Mouse (Mus musculus) hindbrain, embryonic 15.5 days (tissue): ENCODE results near the gene BC067074. TPM values are rescaled to one million over a fixed set of nuclear protein-coding genes. Genes with fewer than 3 reads are reported as not detected.

Source experiments
- ATAC-seq: fragments of 200-750 bp; cut with Nextera tagmentation; 2 replicates; pipeline ENCODE4 v1.8.0; 2017; ENCODE audit warnings: low read depth, moderate number of reproducible peaks, moderate TSS enrichment; ENCODE audit not compliant: low FRiP score
- H3K27ac ChIP-seq: fragments of 300-500 bp; sonication (generic); replicated peaks from 2 replicates; pipeline ENCODE4 v1.5.1; 2015; ENCODE audit warnings: mild to moderate bottlenecking, inconsistent platforms
- H3K27me3 ChIP-seq: fragments of 300-500 bp; sonication (generic); 2 replicates; pipeline ENCODE4 v1.6.1; 2015; ENCODE audit warnings: control low read depth, inconsistent platforms
- H3K36me3 ChIP-seq: fragments of 300-500 bp; sonication (generic); 2 replicates; pipeline ENCODE4 v1.6.1; 2015; ENCODE audit warnings: control low read depth, inconsistent platforms
- H3K4me1 ChIP-seq: fragments of 300-500 bp; sonication (generic); replicated peaks from 2 replicates; pipeline ENCODE4 v1.6.1; 2015; ENCODE audit warnings: control low read depth, inconsistent platforms
- H3K4me2 ChIP-seq: fragments of 300-500 bp; sonication (generic); 2 replicates; pipeline ENCODE4 v1.6.1; 2015; ENCODE audit warnings: moderate library complexity, mild to moderate bottlenecking, inconsistent platforms
- H3K4me3 ChIP-seq: fragments of 300-500 bp; sonication (generic); 2 replicates; pipeline ENCODE4 v1.5.1; 2015; ENCODE audit warnings: mild to moderate bottlenecking, inconsistent platforms
- H3K9ac ChIP-seq: fragments of 300-500 bp; sonication (generic); 2 replicates; pipeline ENCODE4 v1.6.1; 2015; ENCODE audit warnings: inconsistent platforms
- H3K9me3 ChIP-seq: fragments of 300-500 bp; sonication (generic); 2 replicates; pipeline ENCODE4 v1.6.1; 2016; ENCODE audit warnings: control low read depth, inconsistent platforms
- WGBS: fragments of 180-500 bp; shearing (Covaris S2); methylation state at CpG from one replicate; pipeline ENCODE4 v1.1.7; 2015; 5-methylcytosine and 5-hydroxymethylcytosine counted together
- polyA plus RNA-seq: library from polyadenylated mRNA; unstranded; fragments of >200 nt; fragmentation: Nextera tagmentation; extraction: Ambion mirVana; gene quantifications from 2 replicates; pipeline ENCODE4 v1.2.1, GENCODE M21; 2015

Gene BC067074
- polyA plus RNA-seq, 1 experiment from 2014 or later = 1.1 TPM

- Histone ChIP-seq H3K4me3 (no peak overlapping the region), H3K4me2 (no peak overlapping the region), H3K9me3 (no peaks in the 10 kb centered on the region), H3K36me3 (no peaks in the 10 kb centered on the region), H3K9ac (no peak overlapping the region), H3K27me3 (no peaks in the 10 kb centered on the region), H3K27ac (no peak overlapping the region), H3K4me1 (peaks cover 13% of the 10 kb centered on the region)
- 44% methylated on average over 13 of the region's 13 CpGs for WGBS
- ATAC-seq = 0 out of 2 replicates have a peak, but pooled peaks have one; percentile 35
These were observed 64.6 kb downstream of the BC067074 start for GRCm38 (mm10) chr13:113357438-113358144.

- Histone ChIP-seq H3K4me2 (no peak overlapping the region), H3K9me3 (no peaks in the 10 kb centered on the region), H3K4me3 (no peak overlapping the region), H3K27me3 (no peaks in the 10 kb centered on the region), H3K9ac (no peak overlapping the region), H3K36me3 (no peaks in the 10 kb centered on the region), H3K4me1 (peaks cover 11% of the 10 kb centered on the region), H3K27ac (no peak overlapping the region)
- WGBS = 88% methylated on average over 1 of the region's 1 CpGs
- no peak for ATAC-seq
These were observed 66.7 kb downstream of the BC067074 start for GRCm38 (mm10) chr13:113359676-113360075.

GRCm38 (mm10) chr13:113365976-113366375, 73.0 kb downstream of the BC067074 start:
- WGBS = 90% methylated on average over 10 of the region's 10 CpGs
- no peak overlapping the region for H3K4me3 ChIP-seq
- H3K4me1 ChIP-seq = no peaks in the 10 kb centered on the region
- H3K27ac ChIP-seq = no peak overlapping the region
- H3K36me3 ChIP-seq = no peaks in the 10 kb centered on the region
- no peak overlapping the region for H3K9ac ChIP-seq
- ATAC-seq = no peak
- H3K4me2 ChIP-seq = no peak overlapping the region
- H3K9me3 ChIP-seq = no peaks in the 10 kb centered on the region
- no peaks in the 10 kb centered on the region for H3K27me3 ChIP-seq

DNA sequence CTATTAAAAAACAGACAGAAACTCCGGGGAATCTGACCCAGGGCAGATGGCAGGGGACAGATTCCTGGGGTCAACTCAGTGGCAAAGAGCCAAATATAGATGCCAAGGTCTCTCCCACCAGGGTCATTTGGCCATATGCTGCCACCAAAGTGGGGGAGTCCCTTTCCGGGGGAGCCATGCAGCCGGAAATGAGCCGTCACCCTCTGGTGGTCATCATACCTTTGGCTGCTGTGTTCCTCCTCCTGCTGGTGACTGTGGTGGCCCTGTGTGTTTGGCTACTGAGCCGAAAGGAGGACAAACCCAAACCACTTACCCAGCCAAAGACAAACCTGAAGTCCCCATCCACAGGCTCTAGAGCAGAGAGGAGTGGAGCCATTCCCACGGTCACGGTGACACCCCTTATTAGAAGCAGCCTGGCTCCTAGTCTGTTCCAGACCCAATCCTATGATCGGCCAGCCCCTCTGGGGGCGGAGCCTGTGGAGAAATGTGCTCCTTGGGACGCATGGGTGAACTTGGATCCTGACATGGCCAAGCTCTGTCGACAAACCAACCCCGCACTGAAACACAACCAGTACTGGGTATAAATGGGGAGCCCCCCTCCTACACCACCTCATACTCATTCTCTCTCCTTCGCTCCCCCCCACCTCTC, 76.1 kb downstream of the BC067074 start:
- Histone ChIP-seq H3K27me3 (no peaks in the 10 kb centered on the region), H3K36me3 (no peaks in the 10 kb centered on the region), H3K4me1 (no peaks in the 10 kb centered on the region), H3K9ac (no peak overlapping the region), H3K4me3 (no peak overlapping the region), H3K27ac (no peak overlapping the region), H3K4me2 (no peak overlapping the region), H3K9me3 (no peaks in the 10 kb centered on the region)
- 73% methylated on average over 13 of the region's 13 CpGs for WGBS
- ATAC-seq = no peak

- no peak overlapping the region for H3K4me2 ChIP-seq
- no peak overlapping the region for H3K4me3 ChIP-seq
- H3K27me3 ChIP-seq = no peaks in the 10 kb centered on the region
- H3K36me3 ChIP-seq = no peaks in the 10 kb centered on the region
- no peak overlapping the region for H3K27ac ChIP-seq
- H3K4me1 ChIP-seq = no peaks in the 10 kb centered on the region
- no peak for ATAC-seq
- H3K9ac ChIP-seq = no peak overlapping the region
- WGBS = 93% methylated on average over 10 of the region's 10 CpGs
- no peaks in the 10 kb centered on the region for H3K9me3 ChIP-seq
These were observed 76.7 kb downstream of the BC067074 start for GRCm38 (mm10) chr13:113369622-113370021.

DNA sequence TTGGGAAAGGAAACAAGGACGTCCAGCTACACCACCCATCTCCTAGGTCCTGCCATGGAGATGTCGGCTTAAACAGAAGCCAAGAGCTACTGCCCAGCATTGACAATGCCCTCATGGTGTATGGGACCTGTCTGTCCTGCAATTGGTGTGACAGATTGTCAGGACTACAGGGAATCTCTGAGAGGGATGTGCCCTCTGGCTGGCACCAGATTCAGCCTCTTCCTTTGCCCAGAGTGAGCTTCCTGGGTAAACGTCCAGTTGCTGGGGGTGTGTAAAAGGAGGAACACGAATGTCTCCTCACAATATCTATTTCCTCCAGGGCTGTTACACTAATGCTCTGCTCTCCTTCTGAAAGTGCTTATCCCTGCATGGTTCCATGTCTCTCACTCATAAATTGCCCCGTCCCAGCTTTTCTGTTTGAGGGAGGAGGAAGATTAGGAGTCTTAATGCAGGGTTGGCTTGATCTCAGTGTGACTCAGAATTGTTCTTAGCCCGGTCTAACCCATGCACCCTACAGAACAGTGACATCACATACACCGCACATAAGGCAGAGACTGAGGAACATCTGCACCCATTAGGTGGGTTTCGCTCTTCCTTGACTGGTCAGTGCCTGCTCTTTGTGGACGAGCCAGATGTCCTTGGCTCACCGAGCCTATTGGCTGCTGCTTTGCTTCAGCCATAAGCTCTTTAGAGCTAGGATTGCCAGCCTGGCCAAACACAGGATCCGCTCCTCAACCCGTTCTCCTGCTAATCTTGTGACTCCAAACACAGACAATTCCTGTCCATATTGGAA, 80.5 kb downstream of the BC067074 start:
- no peak overlapping the region for H3K27ac ChIP-seq
- no peaks in the 10 kb centered on the region for H3K36me3 ChIP-seq
- WGBS = 82% methylated on average over 12 of the region's 12 CpGs
- H3K4me1 ChIP-seq = no peaks in the 10 kb centered on the region
- H3K9ac ChIP-seq = no peak overlapping the region
- no peak overlapping the region for H3K4me3 ChIP-seq
- no peak; the same call in 1 of the 2 replicates for ATAC-seq
- no peak overlapping the region for H3K4me2 ChIP-seq
- H3K9me3 ChIP-seq = no peaks in the 10 kb centered on the region
- H3K27me3 ChIP-seq = no peaks in the 10 kb centered on the region

GRCm38 (mm10) chr13:113374084-113374405, 81.1 kb downstream of the BC067074 start:
- H3K9ac ChIP-seq = no peak overlapping the region
- 66% methylated on average over 2 of the region's 2 CpGs for WGBS
- H3K36me3 ChIP-seq = no peaks in the 10 kb centered on the region
- no peaks in the 10 kb centered on the region for H3K27me3 ChIP-seq
- no peak overlapping the region for H3K4me3 ChIP-seq
- H3K4me1 ChIP-seq = no peaks in the 10 kb centered on the region
- no peak overlapping the region for H3K27ac ChIP-seq
- no peak overlapping the region for H3K4me2 ChIP-seq
- ATAC-seq = no peak; the same call in 1 of the 2 replicates
- H3K9me3 ChIP-seq = no peaks in the 10 kb centered on the region

- Histone ChIP-seq H3K4me1 (0 out of 2 replicates have a peak, but pooled peaks cover 5% of the 10 kb centered on the region), H3K4me3 (no peak overlapping the region), H3K36me3 (no peaks in the 10 kb centered on the region), H3K9me3 (no peaks in the 10 kb centered on the region), H3K27ac (no peak overlapping the region), H3K27me3 (no peaks in the 10 kb centered on the region), H3K9ac (no peak overlapping the region), H3K4me2 (no peak overlapping the region)
- WGBS = 91% methylated on average over 7 of the region's 7 CpGs
- no peak for ATAC-seq
These were observed 84.7 kb downstream of the BC067074 start for GRCm38 (mm10) chr13:113377631-113378030.

DNA sequence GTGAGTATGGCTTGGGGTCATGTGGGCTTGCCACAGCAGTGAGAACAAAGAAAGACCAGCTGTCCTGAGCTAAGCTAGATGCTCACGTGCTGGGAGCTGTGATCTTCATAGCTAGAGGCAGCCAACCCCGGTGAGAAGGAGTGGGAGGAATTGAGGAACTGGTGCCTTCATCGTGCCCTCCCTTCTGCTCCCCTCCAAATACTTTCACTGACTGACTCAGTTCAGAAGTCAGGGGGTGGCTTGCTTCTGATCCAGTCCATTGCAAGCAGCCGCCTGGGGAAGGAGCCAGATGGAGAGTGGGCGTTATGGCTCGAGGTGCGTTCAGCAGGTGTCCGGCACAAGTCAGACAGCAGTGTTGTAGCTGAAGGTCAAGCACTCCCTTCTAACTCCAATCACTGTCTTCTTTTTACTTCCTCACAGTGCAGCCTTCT, 86.0 kb downstream of the BC067074 start:
- ATAC-seq = no peak
- no peak overlapping the region for H3K4me2 ChIP-seq
- no peaks in the 10 kb centered on the region for H3K36me3 ChIP-seq
- H3K27ac ChIP-seq = no peak overlapping the region
- no peaks in the 10 kb centered on the region for H3K27me3 ChIP-seq
- WGBS = 77% methylated on average over 8 of the region's 8 CpGs
- no peak overlapping the region for H3K4me3 ChIP-seq
- H3K9me3 ChIP-seq = no peaks in the 10 kb centered on the region
- no peak overlapping the region for H3K9ac ChIP-seq
- H3K4me1 ChIP-seq = 0 out of 2 replicates have a peak, but pooled peaks cover 5% of the 10 kb centered on the region

GRCm38 (mm10) chr13:113379766-113380309, 86.9 kb downstream of the BC067074 start:
- Histone ChIP-seq H3K9ac (no peak overlapping the region), H3K27me3 (no peaks in the 10 kb centered on the region), H3K27ac (no peak overlapping the region), H3K4me2 (no peak overlapping the region), H3K4me3 (no peak overlapping the region), H3K4me1 (0 out of 2 replicates have a peak, but pooled peaks cover 5% of the 10 kb centered on the region), H3K36me3 (no peaks in the 10 kb centered on the region), H3K9me3 (no peaks in the 10 kb centered on the region)
- ATAC-seq = no peak
- 33% methylated on average over 6 of the region's 6 CpGs for WGBS

DNA sequence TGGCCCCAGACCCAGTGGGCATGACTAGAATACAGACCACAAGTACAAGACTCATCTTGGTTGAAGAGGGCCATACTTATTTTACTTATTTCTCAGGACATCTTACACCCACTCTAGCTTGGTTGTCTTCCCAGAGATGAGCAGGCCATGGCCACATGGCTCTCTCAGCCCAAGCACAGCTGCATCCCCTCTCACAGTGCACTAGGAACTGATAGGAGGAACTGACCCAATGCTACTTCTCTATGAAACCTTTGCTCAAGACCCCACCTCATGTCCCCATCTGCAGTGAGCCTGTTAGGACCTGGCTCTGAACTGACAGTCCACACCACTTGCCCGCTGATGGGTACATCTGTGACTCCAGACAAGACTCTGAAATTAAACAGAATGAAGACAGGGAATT, 88.8 kb downstream of the BC067074 start:
- H3K36me3 ChIP-seq = no peaks in the 10 kb centered on the region
- H3K4me2 ChIP-seq = no peak overlapping the region
- H3K27me3 ChIP-seq = no peaks in the 10 kb centered on the region
- no peak overlapping the region for H3K4me3 ChIP-seq
- H3K4me1 ChIP-seq = 0 out of 2 replicates have a peak, but pooled peaks cover 5% of the 10 kb centered on the region
- no peak for ATAC-seq
- WGBS = 88% methylated on average over 1 of the region's 1 CpGs
- H3K9ac ChIP-seq = no peak overlapping the region
- no peaks in the 10 kb centered on the region for H3K9me3 ChIP-seq
- H3K27ac ChIP-seq = no peak overlapping the region

- 87% methylated on average over 2 of the region's 2 CpGs for WGBS
These were observed 89.2 kb downstream of the BC067074 start for GRCm38 (mm10) chr13:113382201-113382600.

More at GRCm38 (mm10) chr13:113382201-113382600, 89.2 kb downstream of the BC067074 start:
- Histone ChIP-seq H3K9ac (no peak overlapping the region), H3K4me2 (no peak overlapping the region), H3K27ac (no peak overlapping the region), H3K9me3 (no peaks in the 10 kb centered on the region), H3K27me3 (no peaks in the 10 kb centered on the region), H3K4me3 (no peak overlapping the region), H3K36me3 (no peaks in the 10 kb centered on the region), H3K4me1 (0 out of 2 replicates have a peak, but pooled peaks cover 5% of the 10 kb centered on the region)
- ATAC-seq = no peak
